Mouse (Mus musculus) hindbrain, embryonic 11.5 days (tissue): ENCODE data around the gene Pidd1. TPM values are rescaled to one million over a fixed set of nuclear protein-coding genes. Genes with fewer than 3 reads are reported as not detected.

Source experiments
- ATAC-seq: fragments of 200-750 bp; cut with Nextera tagmentation; 2 replicates; pipeline ENCODE4 v1.8.0; 2017; ENCODE audit warnings: mild to moderate bottlenecking, moderate TSS enrichment, moderate library complexity; ENCODE audit not compliant: low FRiP score
- DNase-seq: peaks from one replicate; pipeline ENCODE4 v3.0.0-alpha.2; 2015; ENCODE audit warnings: low spot score
- H3K27ac ChIP-seq: fragments of 300-500 bp; sonication (generic); 2 replicates; pipeline ENCODE4 v1.5.1; 2014; ENCODE audit warnings: mild to moderate bottlenecking, low read depth, low read length
- H3K27me3 ChIP-seq: fragments of 300-500 bp; sonication (generic); 2 replicates; pipeline ENCODE4 v1.6.1; 2014; ENCODE audit warnings: mild to moderate bottlenecking, low read length, moderate library complexity, mixed read lengths; ENCODE audit not compliant: control insufficient read depth, insufficient read depth
- H3K36me3 ChIP-seq: fragments of 300-500 bp; sonication (generic); 2 replicates; pipeline ENCODE4 v1.6.1; 2014; ENCODE audit warnings: mild to moderate bottlenecking, low read length, moderate library complexity, mixed read lengths; ENCODE audit not compliant: control insufficient read depth, insufficient read depth
- H3K4me1 ChIP-seq: fragments of 300-500 bp; sonication (generic); replicated peaks from 2 replicates; pipeline ENCODE4 v1.6.1; 2014; ENCODE audit warnings: low read length, mixed read lengths; ENCODE audit not compliant: control insufficient read depth, insufficient read depth
- H3K4me2 ChIP-seq: fragments of 300-500 bp; sonication (generic); replicated peaks from 2 replicates; pipeline ENCODE4 v1.6.1; 2014; ENCODE audit warnings: mild to moderate bottlenecking, low read depth, low read length
- H3K4me3 ChIP-seq: fragments of 300-500 bp; sonication (generic); 2 replicates; pipeline ENCODE4 v1.5.1; 2014; ENCODE audit warnings: low read depth, low read length
- H3K9ac ChIP-seq: fragments of 300-500 bp; sonication (generic); 2 replicates; pipeline ENCODE4 v1.6.1; 2014; ENCODE audit warnings: low read depth, low read length
- H3K9me3 ChIP-seq: fragments of 300-500 bp; sonication (generic); 2 replicates; pipeline ENCODE4 v1.6.1; 2016; ENCODE audit warnings: low read length; ENCODE audit not compliant: control insufficient read depth
- WGBS: fragments of 180-500 bp; shearing (Covaris S2); extraction: QIAGEN DNeasy Blood & Tissue Kit; methylation state at CpG from one replicate; pipeline ENCODE4 v1.1.7; 2014; 5-methylcytosine and 5-hydroxymethylcytosine counted together
- polyA plus RNA-seq: library from polyadenylated mRNA; unstranded; fragments of >200 nt; fragmentation: Nextera tagmentation; extraction: Ambion mirVana; gene quantifications from 2 replicates; pipeline ENCODE4 v1.2.1, GENCODE M21; 2014

The Pidd1 gene
- polyA plus RNA-seq, 1 experiment from 2014 or later = 8.6 TPM

DNA sequence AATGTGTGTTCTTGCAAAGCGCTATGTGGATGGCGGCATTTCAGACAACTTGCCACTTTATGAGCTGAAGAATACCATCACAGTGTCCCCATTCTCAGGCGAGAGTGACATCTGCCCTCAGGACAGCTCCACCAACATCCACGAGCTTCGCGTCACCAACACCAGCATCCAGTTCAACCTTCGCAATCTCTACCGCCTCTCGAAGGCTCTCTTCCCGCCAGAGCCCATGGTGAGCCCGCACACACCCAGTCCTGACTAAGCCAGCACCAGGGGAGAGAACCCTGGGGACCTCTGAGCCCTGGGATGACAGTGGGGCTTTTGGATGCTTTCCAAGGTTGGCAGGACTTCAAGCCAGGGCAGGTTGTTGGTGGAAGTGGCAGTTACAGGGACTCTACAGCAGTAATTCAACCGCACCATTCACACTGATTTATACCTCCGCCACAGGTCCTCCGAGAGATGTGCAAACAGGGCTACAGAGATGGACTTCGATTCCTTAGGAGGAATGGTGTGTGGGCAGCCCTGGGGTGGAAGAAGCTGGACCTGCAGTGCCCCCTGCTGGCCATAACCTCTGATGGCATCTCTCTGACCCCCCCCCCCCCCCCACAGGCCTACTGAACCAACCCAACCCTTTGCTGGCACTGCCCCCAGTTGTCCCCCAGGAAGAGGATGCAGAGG, 14.3 kb upstream of the Pidd1 start:
- WGBS = 72% methylated on average over 15 of the region's 15 CpGs

DNA sequence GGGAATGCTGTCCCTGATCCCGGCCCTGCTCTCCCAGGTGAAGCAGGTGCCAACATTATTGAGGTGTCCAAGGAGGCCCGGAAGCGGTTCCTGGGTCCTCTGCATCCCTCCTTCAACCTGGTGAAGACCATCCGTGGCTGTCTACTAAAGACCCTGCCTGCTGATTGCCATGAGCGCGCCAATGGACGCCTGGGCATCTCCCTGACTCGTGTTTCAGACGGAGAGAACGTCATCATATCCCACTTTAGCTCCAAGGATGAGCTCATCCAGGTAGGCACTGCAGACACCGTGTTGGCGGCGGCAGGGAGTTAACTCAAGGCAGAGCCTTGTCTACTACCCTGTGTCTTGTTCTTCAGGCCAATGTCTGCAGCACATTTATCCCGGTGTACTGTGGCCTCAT, 13.4 kb upstream of the Pidd1 start:
- Histone ChIP-seq H3K27me3 (peaks cover 31% of the 10 kb centered on the region), H3K36me3 (no peaks in the 10 kb centered on the region), H3K4me2 (no peak overlapping the region), H3K4me3 (no peak overlapping the region), H3K4me1 (peaks cover 3% of the 10 kb centered on the region; the same call in 1 of the 2 replicates), H3K27ac (no peak overlapping the region), H3K9ac (no peak overlapping the region), H3K9me3 (no peaks in the 10 kb centered on the region)
- 91% methylated on average over 14 of the region's 14 CpGs for WGBS
- no peak for ATAC-seq
- DNase-seq = no peak

More for the DNA sequence above, 14.3 kb upstream of the Pidd1 start:
- no peak overlapping the region for H3K9ac ChIP-seq
- ATAC-seq = no peak
- no peaks in the 10 kb centered on the region for H3K9me3 ChIP-seq
- H3K4me3 ChIP-seq = no peak overlapping the region
- no peak overlapping the region for H3K27ac ChIP-seq
- peaks cover 3% of the 10 kb centered on the region; the same call in 1 of the 2 replicates for H3K4me1 ChIP-seq
- H3K27me3 ChIP-seq = peaks cover 40% of the 10 kb centered on the region
- H3K4me2 ChIP-seq = no peak overlapping the region
- H3K36me3 ChIP-seq = no peaks in the 10 kb centered on the region
- DNase-seq = peak; percentile 71

DNA sequence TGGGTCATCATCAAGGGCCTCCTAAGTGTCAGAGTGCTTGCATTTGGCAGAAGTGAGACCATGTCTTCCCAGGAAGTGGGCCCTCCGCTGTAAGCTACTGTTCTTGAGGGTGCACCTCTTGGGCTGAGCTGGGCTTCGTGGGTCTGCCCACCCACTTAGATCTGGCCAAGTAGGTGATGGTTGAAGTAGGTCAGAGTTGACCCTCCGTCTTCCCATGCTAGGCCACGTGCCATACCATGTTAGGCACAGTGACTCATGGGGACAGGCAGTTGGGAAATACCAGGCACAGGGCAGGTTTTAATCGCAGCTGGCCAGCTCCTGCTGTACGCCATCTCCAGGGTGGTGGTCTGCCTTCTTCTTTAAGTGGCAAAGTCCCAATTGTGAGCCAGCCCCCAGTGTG, 12.9 kb upstream of the Pidd1 start:
- no peak overlapping the region for H3K4me2 ChIP-seq
- DNase-seq = no peak

DNA sequence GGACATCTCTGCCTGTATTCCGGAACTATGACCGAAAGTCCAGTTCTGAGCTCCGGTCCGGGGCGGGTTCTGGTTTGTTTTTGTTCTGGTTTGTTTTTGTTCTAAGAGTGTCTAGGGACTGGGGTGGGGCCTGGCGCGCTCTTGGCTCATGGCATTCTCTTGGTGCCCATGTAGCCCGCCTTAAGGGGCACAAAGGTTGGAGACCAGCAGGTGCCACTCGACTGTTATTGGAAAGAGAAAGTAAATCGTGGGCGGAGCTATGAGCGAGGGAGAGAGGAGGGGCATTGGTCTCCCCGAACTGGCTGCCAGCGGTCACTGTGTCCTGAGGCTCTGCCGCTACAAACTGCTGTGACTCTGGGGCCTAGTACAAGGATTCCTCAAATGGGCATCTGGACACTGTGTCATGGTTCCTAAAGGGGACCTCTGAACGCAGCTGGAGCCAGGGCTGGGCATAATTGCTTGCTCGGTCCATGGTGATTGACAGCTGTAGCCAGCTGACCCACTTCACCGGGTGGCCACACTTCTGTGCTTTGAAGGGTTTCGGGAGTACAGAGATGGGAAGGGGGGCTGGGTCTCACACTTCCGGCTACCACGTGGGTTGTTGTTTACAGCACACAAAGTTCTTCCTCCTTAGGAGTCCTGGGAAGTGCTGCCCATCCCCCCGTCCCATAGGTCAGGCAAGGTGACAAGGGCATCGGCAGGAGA, 11.9 kb upstream of the Pidd1 start:
- Histone ChIP-seq H3K9me3 (no peaks in the 10 kb centered on the region), H3K27ac (0 out of 2 replicates have a peak overlapping the region, but pooled peaks have one; percentile 45), H3K27me3 (peaks cover 16% of the 10 kb centered on the region), H3K4me3 (peak overlapping the region; percentile 53), H3K4me1 (no peaks in the 10 kb centered on the region; the same call in 1 of the 2 replicates), H3K4me2 (peak overlapping the region; percentile 82), H3K36me3 (0 out of 2 replicates have a peak, but pooled peaks cover 2% of the 10 kb centered on the region), H3K9ac (peak overlapping the region; percentile 66)
- DNase-seq = peak; percentile 64
- under 1% methylated on average over 23 of the region's 23 CpGs for WGBS
- ATAC-seq = peak; percentile 30

More for the DNA sequence above, 12.9 kb upstream of the Pidd1 start:
- no peak overlapping the region for H3K9ac ChIP-seq
- H3K27me3 ChIP-seq = peaks cover 26% of the 10 kb centered on the region
- no peaks in the 10 kb centered on the region for H3K9me3 ChIP-seq
- peaks cover 1% of the 10 kb centered on the region; the same call in 1 of the 2 replicates for H3K4me1 ChIP-seq
- 0 out of 2 replicates have a peak, but pooled peaks cover 2% of the 10 kb centered on the region for H3K36me3 ChIP-seq
- no peak for ATAC-seq
- H3K4me3 ChIP-seq = no peak overlapping the region
- WGBS = 89% methylated on average over 6 of the region's 6 CpGs
- H3K27ac ChIP-seq = no peak overlapping the region

DNA sequence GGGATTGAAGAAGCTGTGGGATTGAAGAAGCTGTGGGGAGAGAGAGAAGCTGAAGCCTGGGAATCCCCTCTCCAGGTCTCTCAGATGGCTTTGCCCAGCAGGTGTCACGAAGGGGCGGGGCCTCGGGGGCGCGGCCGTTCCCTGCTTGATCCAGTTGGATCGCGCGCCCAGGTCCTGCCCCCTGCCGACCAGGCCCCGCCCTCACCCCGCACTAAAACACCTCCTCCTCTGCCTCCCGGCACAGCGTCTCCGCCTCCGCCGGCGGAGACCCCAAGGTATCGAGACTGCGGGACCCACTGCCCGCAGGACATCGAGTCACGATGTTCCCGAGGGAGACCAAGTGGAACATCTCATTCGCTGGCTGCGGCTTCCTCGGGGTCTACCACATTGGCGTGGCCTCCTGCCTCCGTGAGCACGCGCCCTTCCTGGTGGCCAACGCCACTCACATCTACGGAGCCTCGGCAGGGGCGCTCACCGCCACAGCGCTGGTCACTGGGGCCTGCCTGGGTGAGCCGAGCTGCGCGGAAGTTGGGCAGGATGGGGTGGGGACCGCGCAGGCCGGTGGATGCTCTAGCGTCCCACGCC, 11.2 kb upstream of the Pidd1 start, which contains the start of gene Pnpla2:
TSS of gene Pnpla2 (plus strand) at position 232 of the 585 bp plus-strand sequence.
- 1% methylated on average over 45 of the region's 45 CpGs for WGBS
- 0 out of 2 replicates have a peak, but pooled peaks cover 2% of the 10 kb centered on the region for H3K36me3 ChIP-seq
- peak within 1 kb of the TSS; percentile 82 for H3K4me2 ChIP-seq
- H3K27ac ChIP-seq = 0 out of 2 replicates have a peak within 1 kb of the TSS, but pooled peaks have one; percentile 45
- H3K9ac ChIP-seq = peak within 1 kb of the TSS; percentile 66
- H3K4me1 ChIP-seq = no peaks in the 10 kb centered on the region; the same call in 1 of the 2 replicates
- peaks cover 9% of the 10 kb centered on the region for H3K27me3 ChIP-seq
- DNase-seq (peak; percentile 89), ATAC-seq (peak; percentile 82)
- H3K4me3 ChIP-seq = peak within 1 kb of the TSS; percentile 53
- no peaks in the 10 kb centered on the region for H3K9me3 ChIP-seq

DNA sequence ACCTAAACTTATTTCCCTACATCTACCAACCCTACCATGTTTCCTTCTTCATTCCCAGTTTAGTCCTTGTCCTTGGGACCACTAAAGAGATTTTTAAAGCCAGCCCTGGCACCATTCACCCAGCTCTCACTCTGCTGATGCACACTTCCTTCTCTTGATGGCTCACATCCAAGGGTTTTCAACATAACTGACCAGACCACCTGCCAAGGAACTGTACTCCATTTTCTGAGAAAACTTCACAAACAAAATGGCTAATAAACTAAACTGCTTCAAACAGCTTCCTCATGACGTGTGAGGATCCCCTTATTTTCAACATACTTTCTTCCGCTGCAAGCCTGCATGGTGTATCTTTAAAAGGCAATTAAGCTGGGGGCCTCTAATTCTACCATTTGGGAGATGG, 9.8 kb upstream of the Pidd1 start:
- H3K27me3 ChIP-seq = no peaks in the 10 kb centered on the region
- ATAC-seq (no peak), DNase-seq (no peak)
- H3K36me3 ChIP-seq = 0 out of 2 replicates have a peak, but pooled peaks cover 2% of the 10 kb centered on the region
- H3K9me3 ChIP-seq = no peaks in the 10 kb centered on the region
- H3K4me1 ChIP-seq = peaks cover 2% of the 10 kb centered on the region
- 87% methylated on average over 2 of the region's 2 CpGs for WGBS
- H3K4me2 ChIP-seq = no peak overlapping the region
- H3K9ac ChIP-seq = no peak overlapping the region
- H3K27ac ChIP-seq = no peak overlapping the region
- no peak overlapping the region for H3K4me3 ChIP-seq

DNA sequence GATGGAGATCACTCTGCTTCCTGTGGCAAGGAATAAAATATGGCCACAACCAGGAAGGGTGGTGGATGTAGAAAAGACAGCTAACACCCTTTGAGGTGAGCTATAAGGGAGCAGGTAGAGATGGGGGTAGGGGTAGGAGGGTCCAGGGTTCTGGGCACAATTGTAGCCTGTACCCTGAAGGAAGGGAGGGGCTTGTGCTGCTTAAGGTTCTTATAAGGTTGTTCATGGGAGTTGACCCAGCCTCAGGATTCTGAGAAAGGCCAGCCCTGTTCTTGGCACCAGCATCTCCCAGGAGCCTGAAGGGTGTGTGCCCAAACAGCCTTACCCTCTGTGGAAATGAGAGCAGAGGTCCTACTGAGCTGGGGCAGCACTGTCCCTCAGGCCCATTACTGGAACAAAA, 8.1 kb upstream of the Pidd1 start:
- Histone ChIP-seq H3K9ac (no peak overlapping the region), H3K27me3 (no peaks in the 10 kb centered on the region), H3K9me3 (no peaks in the 10 kb centered on the region), H3K36me3 (0 out of 2 replicates have a peak, but pooled peaks cover 2% of the 10 kb centered on the region), H3K4me2 (no peak overlapping the region), H3K27ac (no peak overlapping the region), H3K4me3 (no peak overlapping the region), H3K4me1 (peaks cover 4% of the 10 kb centered on the region)
- ATAC-seq = no peak
- no peak for DNase-seq

DNA sequence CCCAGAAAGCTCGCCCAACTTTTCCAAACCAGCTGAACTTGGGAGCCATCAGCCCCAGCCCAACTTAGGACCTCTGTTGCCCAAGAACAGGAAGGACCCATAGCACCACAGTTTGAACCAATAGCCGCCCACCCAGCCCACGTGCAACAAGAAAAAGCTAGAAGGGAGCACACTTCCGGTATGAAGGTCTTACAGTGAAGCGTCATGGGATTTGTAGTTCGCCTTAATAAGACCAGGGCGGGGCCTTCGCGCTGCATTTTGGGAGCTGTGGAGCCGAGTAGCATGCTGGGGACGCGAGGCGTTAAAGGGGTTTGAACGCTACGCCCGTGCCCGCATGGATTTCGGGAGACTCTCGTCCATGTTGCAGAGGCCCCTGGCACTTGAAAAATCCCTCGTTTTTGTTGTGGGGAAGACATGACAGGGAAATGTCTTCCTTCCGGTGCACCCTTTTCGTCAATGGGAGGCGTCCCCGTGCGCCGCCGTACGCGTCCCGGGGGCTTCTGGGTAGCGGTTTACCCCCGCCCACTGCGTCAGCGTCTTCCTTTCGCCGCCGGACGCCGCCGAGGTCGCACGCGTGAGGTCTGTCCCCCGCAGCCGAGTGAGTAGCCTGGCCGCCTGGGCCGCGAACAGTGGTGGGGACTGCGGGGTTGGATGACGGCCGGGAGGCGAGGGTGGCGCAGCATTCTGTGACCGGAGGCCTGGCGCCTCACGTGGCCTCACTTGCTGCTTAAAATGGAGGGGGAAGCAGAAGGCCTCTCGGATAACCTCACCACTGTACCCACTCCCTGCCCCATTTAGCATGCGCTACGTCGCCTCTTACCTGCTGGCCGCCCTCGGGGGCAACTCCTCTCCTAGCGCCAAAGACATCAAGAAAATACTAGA, 3.5 kb upstream of the Pidd1 start, which contains the start of gene Rplp2:
TSS of gene Rplp2 (plus strand) at position 261 of the 882 bp plus-strand sequence.
- Histone ChIP-seq H3K27me3 (no peaks in the 10 kb centered on the region), H3K9me3 (no peaks in the 10 kb centered on the region), H3K27ac (peak within 1 kb of the TSS; percentile 74), H3K4me3 (peak within 1 kb of the TSS; percentile 87), H3K4me1 (peaks cover 11% of the 10 kb centered on the region), H3K36me3 (0 out of 2 replicates have a peak, but pooled peaks cover 2% of the 10 kb centered on the region), H3K4me2 (peak within 1 kb of the TSS; percentile 55), H3K9ac (peak within 1 kb of the TSS; percentile 90)
- WGBS = under 1% methylated on average over 63 of the region's 63 CpGs
- DNase-seq (peak; percentile 93), ATAC-seq (peak; percentile 90)
